Mouse (Mus musculus) kidney, embryonic 14.5 days (tissue): ENCODE measurements around the gene Tmprss3. TPM values are rescaled to one million over a fixed set of nuclear protein-coding genes. Genes with fewer than 3 reads are reported as not detected.

ENCODE experiments used
- ATAC-seq: fragments of 200-750 bp; cut with Nextera tagmentation; 2 replicates; pipeline ENCODE4 v1.8.0; 2017; ENCODE audit warnings: moderate number of reproducible peaks, mild to moderate bottlenecking, moderate TSS enrichment, moderate library complexity; ENCODE audit not compliant: low FRiP score, low TSS enrichment
- H3K27ac ChIP-seq: fragments of 300-500 bp; sonication (generic); 2 replicates; pipeline ENCODE4 v1.5.1; 2014; ENCODE audit warnings: low read depth, mild to moderate bottlenecking, low read length, moderate library complexity, mixed read lengths
- H3K27me3 ChIP-seq: fragments of 300-500 bp; sonication (generic); 2 replicates; pipeline ENCODE4 v1.6.1; 2014; ENCODE audit warnings: mild to moderate bottlenecking, low read length; ENCODE audit not compliant: control insufficient read depth, insufficient read depth
- H3K36me3 ChIP-seq: fragments of 300-500 bp; sonication (generic); 2 replicates; pipeline ENCODE4 v1.6.1; 2014; ENCODE audit warnings: low read length, mixed read lengths; ENCODE audit not compliant: control insufficient read depth, insufficient read depth
- H3K4me1 ChIP-seq: fragments of 300-500 bp; sonication (generic); 2 replicates; pipeline ENCODE4 v1.6.1; 2014; ENCODE audit warnings: low read length, mixed read lengths; ENCODE audit not compliant: control insufficient read depth, insufficient read depth
- H3K4me2 ChIP-seq: fragments of 300-500 bp; sonication (generic); replicated peaks from 2 replicates; pipeline ENCODE4 v1.6.1; 2014; ENCODE audit warnings: low read depth, mild to moderate bottlenecking, low read length
- H3K4me3 ChIP-seq: fragments of 300-500 bp; sonication (generic); 2 replicates; pipeline ENCODE4 v1.5.1; 2014; ENCODE audit warnings: mild to moderate bottlenecking, low read length
- H3K9ac ChIP-seq: fragments of 300-500 bp; sonication (generic); 2 replicates; pipeline ENCODE4 v1.6.1; 2014; ENCODE audit warnings: low read depth, mild to moderate bottlenecking, low read length, moderate library complexity
- H3K9me3 ChIP-seq: fragments of 300-500 bp; sonication (generic); 2 replicates; pipeline ENCODE4 v1.6.1; 2016; ENCODE audit warnings: low read length; ENCODE audit not compliant: control insufficient read depth
- WGBS: fragments of 180-500 bp; shearing (Covaris S2); extraction: QIAGEN DNeasy Blood & Tissue Kit; methylation state at CpG from one replicate; pipeline ENCODE4 v1.1.7; 2014; 5-methylcytosine and 5-hydroxymethylcytosine counted together
- polyA plus RNA-seq: library from polyadenylated mRNA; unstranded; fragments of >200 nt; fragmentation: Nextera tagmentation; extraction: Ambion mirVana; gene quantifications from 2 replicates; pipeline ENCODE4 v1.2.1, GENCODE M21; 2014

Tmprss3 gene
- polyA plus RNA-seq, 1 experiment from 2014 or later, result not detected

- no peak overlapping the region for H3K4me3 ChIP-seq
- no peak overlapping the region for H3K9ac ChIP-seq
- H3K36me3 ChIP-seq, result no peaks in the 10 kb centered on the region
- no peak for ATAC-seq
- 65% methylated on average over 12 of the region's 12 CpGs for WGBS
- no peak overlapping the region for H3K27ac ChIP-seq
- H3K4me2 ChIP-seq, result no peak overlapping the region
- no peaks in the 10 kb centered on the region for H3K27me3 ChIP-seq
- H3K9me3 ChIP-seq, result no peaks in the 10 kb centered on the region
- H3K4me1 ChIP-seq, result no peaks in the 10 kb centered on the region
These were observed 15.4 kb downstream of the Tmprss3 start for GRCm38 (mm10) chr17:31183180-31183974.

DNA sequence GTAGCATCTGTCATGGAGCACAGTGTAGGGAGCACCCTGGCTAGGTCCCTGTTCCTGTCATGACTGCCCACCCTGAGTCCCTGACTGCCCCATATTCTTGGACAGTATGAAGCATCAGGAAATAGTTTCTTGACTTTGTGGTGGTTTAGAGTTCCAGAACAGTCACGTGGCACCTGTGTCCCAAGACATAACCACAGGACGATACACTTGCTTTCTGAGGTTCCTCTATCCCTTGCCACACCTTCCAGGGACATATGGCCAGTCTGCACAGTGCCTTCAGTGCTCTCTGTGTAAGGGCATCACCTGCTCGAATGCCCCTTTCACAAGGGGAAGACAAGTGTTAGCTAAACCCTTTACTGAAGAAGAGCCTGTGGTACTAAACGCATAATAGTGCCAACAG is 17.3 kb downstream of the Tmprss3 start:
- ATAC-seq, result no peak
- 86% methylated on average over 4 of the region's 4 CpGs for WGBS
- H3K4me2 ChIP-seq, result no peak overlapping the region
- H3K9ac ChIP-seq, result no peak overlapping the region
- H3K36me3 ChIP-seq, result no peaks in the 10 kb centered on the region
- H3K4me3 ChIP-seq, result no peak overlapping the region
- no peaks in the 10 kb centered on the region for H3K9me3 ChIP-seq
- H3K4me1 ChIP-seq, result no peaks in the 10 kb centered on the region
- no peaks in the 10 kb centered on the region for H3K27me3 ChIP-seq
- no peak overlapping the region for H3K27ac ChIP-seq

- H3K36me3 ChIP-seq, result no peaks in the 10 kb centered on the region
- H3K9me3 ChIP-seq, result no peaks in the 10 kb centered on the region
- no peak overlapping the region for H3K27ac ChIP-seq
- H3K4me1 ChIP-seq, result no peaks in the 10 kb centered on the region
- H3K4me2 ChIP-seq, result no peak overlapping the region
- ATAC-seq, result no peak
- H3K4me3 ChIP-seq, result no peak overlapping the region
- H3K27me3 ChIP-seq, result no peaks in the 10 kb centered on the region
- no peak overlapping the region for H3K9ac ChIP-seq
- 87% methylated on average over 4 of the region's 4 CpGs for WGBS
These were observed 22.5 kb downstream of the Tmprss3 start for GRCm38 (mm10) chr17:31176321-31176720.

GRCm38 (mm10) chr17:31169796-31170195 is 29.0 kb downstream of the Tmprss3 start:
- no peak for ATAC-seq
- Histone ChIP-seq H3K27me3 (no peaks in the 10 kb centered on the region), H3K27ac (no peak overlapping the region), H3K4me1 (no peaks in the 10 kb centered on the region), H3K4me3 (no peak overlapping the region), H3K4me2 (no peak overlapping the region), H3K36me3 (no peaks in the 10 kb centered on the region), H3K9ac (no peak overlapping the region), H3K9me3 (no peaks in the 10 kb centered on the region)
- WGBS, result 81% methylated on average over 5 of the region's 5 CpGs

DNA sequence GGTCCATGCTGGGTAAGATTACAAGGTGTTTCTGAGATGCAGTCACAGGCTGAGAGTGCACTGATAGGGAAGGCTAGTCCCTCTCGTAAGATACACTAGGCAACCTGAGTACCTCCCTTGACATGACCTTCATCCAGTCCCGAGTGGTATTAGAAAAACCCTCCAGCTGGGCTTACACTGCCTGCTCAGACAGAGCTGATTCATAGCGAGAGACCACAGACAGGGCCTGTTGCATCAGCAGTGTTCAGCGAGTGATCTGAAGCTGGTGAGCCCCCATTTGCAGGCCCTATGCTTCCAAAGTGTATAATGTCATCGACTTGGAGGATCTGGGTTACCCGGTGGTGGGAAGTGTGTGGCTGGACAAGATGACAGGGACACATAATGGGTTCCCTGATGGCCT is 33.6 kb downstream of the Tmprss3 start, which contains the start of gene Tff1:
Gene Tff1, minus strand, starts transcription at position 151 of the 400 bp plus-strand sequence.
- ATAC-seq, result no peak
- WGBS, result 80% methylated on average over 6 of the region's 6 CpGs

GRCm38 (mm10) chr17:31163821-31164220 is 35.0 kb downstream of the Tmprss3 start:
- Histone ChIP-seq H3K36me3 (no peaks in the 10 kb centered on the region), H3K27ac (no peak overlapping the region), H3K27me3 (no peaks in the 10 kb centered on the region), H3K4me3 (no peak overlapping the region), H3K9me3 (no peaks in the 10 kb centered on the region), H3K4me2 (no peak overlapping the region), H3K9ac (no peak overlapping the region), H3K4me1 (no peaks in the 10 kb centered on the region)
- no peak for ATAC-seq
- WGBS, result 82% methylated on average over 2 of the region's 2 CpGs

More for the DNA sequence above, 33.6 kb downstream of the Tmprss3 start, which contains the start of gene Tff1:
- Histone ChIP-seq H3K9me3 (no peaks in the 10 kb centered on the region), H3K4me2 (no peak within 1 kb of the TSS), H3K36me3 (no peaks in the 10 kb centered on the region), H3K4me1 (no peaks in the 10 kb centered on the region), H3K9ac (no peak within 1 kb of the TSS), H3K27me3 (no peaks in the 10 kb centered on the region), H3K4me3 (no peak within 1 kb of the TSS), H3K27ac (no peak within 1 kb of the TSS)

DNA sequence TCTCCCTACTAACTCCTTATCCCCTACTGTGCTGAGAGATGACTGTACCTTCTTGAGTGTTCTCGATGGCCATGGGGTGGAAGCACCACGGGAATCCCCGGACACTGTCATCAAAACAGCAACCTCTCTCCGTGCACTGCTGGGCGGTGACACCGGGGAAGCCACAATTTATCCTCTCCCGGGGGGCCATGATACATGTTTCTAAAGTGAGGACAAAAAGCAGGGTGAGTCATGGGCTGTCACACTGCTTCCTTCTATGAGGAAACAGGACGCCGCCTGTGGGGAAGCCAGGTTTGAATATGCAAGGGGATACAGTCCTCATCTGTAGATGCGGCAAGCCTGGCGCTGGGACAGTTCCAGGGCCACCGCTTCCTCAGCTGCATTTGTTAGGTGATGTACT is 36.2 kb downstream of the Tmprss3 start:
- Histone ChIP-seq H3K9me3 (no peaks in the 10 kb centered on the region), H3K27ac (no peak overlapping the region), H3K36me3 (no peaks in the 10 kb centered on the region), H3K4me2 (no peak overlapping the region), H3K4me3 (no peak overlapping the region), H3K4me1 (no peaks in the 10 kb centered on the region), H3K9ac (no peak overlapping the region), H3K27me3 (no peaks in the 10 kb centered on the region)
- ATAC-seq, result no peak
- 86% methylated on average over 12 of the region's 12 CpGs for WGBS

- ATAC-seq, result no peak
- Histone ChIP-seq H3K4me2 (no peak overlapping the region), H3K27ac (no peak overlapping the region), H3K4me1 (no peaks in the 10 kb centered on the region), H3K36me3 (no peaks in the 10 kb centered on the region), H3K9ac (no peak overlapping the region), H3K4me3 (no peak overlapping the region), H3K27me3 (no peaks in the 10 kb centered on the region), H3K9me3 (no peaks in the 10 kb centered on the region)
- 73% methylated on average over 4 of the region's 4 CpGs for WGBS
These were observed 38.5 kb downstream of the Tmprss3 start for GRCm38 (mm10) chr17:31160291-31160690.

DNA sequence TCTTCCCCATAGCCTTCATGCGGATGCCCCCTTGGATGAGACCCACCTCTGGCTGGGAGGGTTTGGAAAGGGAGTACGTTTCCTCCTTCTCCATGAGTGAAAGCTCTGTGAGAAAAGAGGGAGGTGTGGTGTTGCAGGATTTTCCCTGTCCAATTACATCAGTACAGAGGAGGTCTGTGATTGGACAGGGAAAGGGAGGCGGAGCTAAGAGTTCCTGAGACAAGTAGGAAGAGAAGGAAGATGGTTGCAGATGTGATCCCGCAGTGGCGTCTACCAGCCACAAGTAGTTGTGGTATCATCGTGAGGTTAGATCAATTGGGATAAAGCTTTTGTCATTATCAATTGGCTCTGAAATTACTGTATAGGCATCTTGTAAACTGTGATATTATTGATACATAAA is 40.9 kb downstream of the Tmprss3 start:
- Histone ChIP-seq H3K4me1 (no peaks in the 10 kb centered on the region), H3K4me2 (no peak overlapping the region), H3K27me3 (no peaks in the 10 kb centered on the region), H3K4me3 (no peak overlapping the region), H3K9ac (no peak overlapping the region), H3K36me3 (no peaks in the 10 kb centered on the region), H3K9me3 (no peaks in the 10 kb centered on the region), H3K27ac (no peak overlapping the region)
- WGBS, result 86% methylated on average over 6 of the region's 6 CpGs
- ATAC-seq, result no peak
